Mouse (Mus musculus): ENCODE data around the gene Mipep. TPM values are rescaled to one million over a fixed set of nuclear protein-coding genes. Genes with fewer than 3 reads are reported as not detected.

Gene Mipep
- polyA plus RNA-seq, 1 experiment from 2014 or later, result 18.8 TPM

GRCm38 (mm10) chr14:60763746-60764145 lies 20.6 kb upstream of the Mipep start:
- ATAC-seq (ENCODE audit: insufficient read depth, low FRiP score), result no peak
- WGBS, result 83% methylated on average over 5 of the region's 5 CpGs
- 0 out of 2 replicates have a peak, but pooled peaks cover 5% of the 10 kb centered on the region for H3K36me3 ChIP-seq (ENCODE audit: control insufficient read depth, insufficient read depth, low read length)
- H3K9me3 ChIP-seq (replicated peaks; ENCODE audit: control insufficient read depth, low read length), result no peaks in the 10 kb centered on the region
- no peak overlapping the region for H3K9ac ChIP-seq (ENCODE audit: low read length)
- H3K27ac ChIP-seq (ENCODE audit: low read length), result no peak overlapping the region
- H3K27me3 ChIP-seq (ENCODE audit: control insufficient read depth, insufficient read depth, low read length), result no peaks in the 10 kb centered on the region
- H3K4me2 ChIP-seq (ENCODE audit: low read depth, low read length), result no peak overlapping the region
- no peak overlapping the region for H3K4me3 ChIP-seq (replicated peaks; ENCODE audit: low read length)
- 0 out of 2 replicates have a peak, but pooled peaks cover 3% of the 10 kb centered on the region for H3K4me1 ChIP-seq (ENCODE audit: control insufficient read depth, insufficient read depth, low read length)

- no peaks in the 10 kb centered on the region for H3K27me3 ChIP-seq (ENCODE audit: control insufficient read depth, insufficient read depth, low read length)
- WGBS, result 74% methylated on average over 4 of the region's 4 CpGs
- ATAC-seq (ENCODE audit: insufficient read depth, low FRiP score), result no peak
- no peak overlapping the region for H3K4me3 ChIP-seq (replicated peaks; ENCODE audit: low read length)
- H3K9ac ChIP-seq (ENCODE audit: low read length), result no peak overlapping the region
- H3K27ac ChIP-seq (ENCODE audit: low read length), result no peak overlapping the region
- no peak overlapping the region for H3K4me2 ChIP-seq (ENCODE audit: low read depth, low read length)
- H3K9me3 ChIP-seq (replicated peaks; ENCODE audit: control insufficient read depth, low read length), result no peaks in the 10 kb centered on the region
- 0 out of 2 replicates have a peak, but pooled peaks cover 3% of the 10 kb centered on the region for H3K4me1 ChIP-seq (ENCODE audit: control insufficient read depth, insufficient read depth, low read length)
- H3K36me3 ChIP-seq (ENCODE audit: control insufficient read depth, insufficient read depth, low read length), result 0 out of 2 replicates have a peak, but pooled peaks cover 5% of the 10 kb centered on the region
Observed at GRCm38 (mm10) chr14:60764526-60764925, 19.8 kb upstream of the Mipep start.

GRCm38 (mm10) chr14:60765025-60765424 lies 19.3 kb upstream of the Mipep start:
- no peak for ATAC-seq (ENCODE audit: insufficient read depth, low FRiP score)

GRCm38 (mm10) chr14:60767884-60768283 lies 16.5 kb upstream of the Mipep start, which contains the start of gene C1qtnf9:
Gene C1qtnf9, plus strand, starts transcription at chr14:60768134.
- Histone ChIP-seq H3K9ac (ENCODE audit: low read length) (no peak within 1 kb of the TSS), H3K27me3 (ENCODE audit: control insufficient read depth, insufficient read depth, low read length) (no peaks in the 10 kb centered on the region), H3K27ac (ENCODE audit: low read length) (no peak within 1 kb of the TSS), H3K4me1 (ENCODE audit: control insufficient read depth, insufficient read depth, low read length) (no peaks in the 10 kb centered on the region), H3K36me3 (ENCODE audit: control insufficient read depth, insufficient read depth, low read length) (no peaks in the 10 kb centered on the region), H3K4me2 (ENCODE audit: low read depth, low read length) (no peak within 1 kb of the TSS), H3K9me3 (replicated peaks; ENCODE audit: control insufficient read depth, low read length) (no peaks in the 10 kb centered on the region), H3K4me3 (replicated peaks; ENCODE audit: low read length) (no peak within 1 kb of the TSS)
- ATAC-seq (ENCODE audit: insufficient read depth, low FRiP score), result no peak
- 68% methylated on average over 4 of the region's 4 CpGs for WGBS

More at GRCm38 (mm10) chr14:60765025-60765424, 19.3 kb upstream of the Mipep start:
- Histone ChIP-seq H3K27me3 (ENCODE audit: control insufficient read depth, insufficient read depth, low read length) (no peaks in the 10 kb centered on the region), H3K4me1 (ENCODE audit: control insufficient read depth, insufficient read depth, low read length) (0 out of 2 replicates have a peak, but pooled peaks cover 3% of the 10 kb centered on the region), H3K4me2 (ENCODE audit: low read depth, low read length) (no peak overlapping the region), H3K9me3 (replicated peaks; ENCODE audit: control insufficient read depth, low read length) (no peaks in the 10 kb centered on the region), H3K27ac (ENCODE audit: low read length) (0 out of 2 replicates have a peak overlapping the region, but pooled peaks have one; percentile 30), H3K9ac (ENCODE audit: low read length) (no peak overlapping the region), H3K4me3 (replicated peaks; ENCODE audit: low read length) (no peak overlapping the region), H3K36me3 (ENCODE audit: control insufficient read depth, insufficient read depth, low read length) (0 out of 2 replicates have a peak, but pooled peaks cover 5% of the 10 kb centered on the region)
- WGBS, result 58% methylated on average over 2 of the region's 2 CpGs

- WGBS, result 46% methylated on average over 6 of the region's 6 CpGs
- Histone ChIP-seq H3K9me3 (replicated peaks; ENCODE audit: control insufficient read depth, low read length) (no peaks in the 10 kb centered on the region), H3K9ac (ENCODE audit: low read length) (no peak overlapping the region), H3K36me3 (ENCODE audit: control insufficient read depth, insufficient read depth, low read length) (no peaks in the 10 kb centered on the region), H3K27ac (ENCODE audit: low read length) (no peak overlapping the region), H3K4me2 (ENCODE audit: low read depth, low read length) (no peak overlapping the region), H3K4me1 (ENCODE audit: control insufficient read depth, insufficient read depth, low read length) (no peaks in the 10 kb centered on the region), H3K4me3 (replicated peaks; ENCODE audit: low read length) (no peak overlapping the region), H3K27me3 (ENCODE audit: control insufficient read depth, insufficient read depth, low read length) (no peaks in the 10 kb centered on the region)
- no peak for ATAC-seq (ENCODE audit: insufficient read depth, low FRiP score)
Observed at GRCm38 (mm10) chr14:60769340-60769739, 15.0 kb upstream of the Mipep start.

- WGBS, result 71% methylated on average over 6 of the region's 6 CpGs
- Histone ChIP-seq H3K27me3 (ENCODE audit: control insufficient read depth, insufficient read depth, low read length) (no peaks in the 10 kb centered on the region), H3K4me2 (ENCODE audit: low read depth, low read length) (0 out of 2 replicates have a peak overlapping the region, but pooled peaks have one; percentile 56), H3K27ac (ENCODE audit: low read length) (no peak overlapping the region), H3K9ac (ENCODE audit: low read length) (no peak overlapping the region), H3K4me3 (replicated peaks; ENCODE audit: low read length) (no peak overlapping the region), H3K9me3 (replicated peaks; ENCODE audit: control insufficient read depth, low read length) (no peaks in the 10 kb centered on the region), H3K4me1 (ENCODE audit: control insufficient read depth, insufficient read depth, low read length) (no peaks in the 10 kb centered on the region), H3K36me3 (ENCODE audit: control insufficient read depth, insufficient read depth, low read length) (no peaks in the 10 kb centered on the region)
- ATAC-seq (ENCODE audit: insufficient read depth, low FRiP score), result no peak
Observed at GRCm38 (mm10) chr14:60770594-60770993, 13.8 kb upstream of the Mipep start.

GRCm38 (mm10) chr14:60771057-60771456 lies 13.3 kb upstream of the Mipep start:
- ATAC-seq (ENCODE audit: insufficient read depth, low FRiP score), result no peak
- H3K9ac ChIP-seq (ENCODE audit: low read length), result no peak overlapping the region
- H3K4me3 ChIP-seq (replicated peaks; ENCODE audit: low read length), result peak overlapping the region; percentile 44
- WGBS, result 4% methylated on average over 8 of the region's 8 CpGs
- no peaks in the 10 kb centered on the region for H3K36me3 ChIP-seq (ENCODE audit: control insufficient read depth, insufficient read depth, low read length)
- H3K4me2 ChIP-seq (ENCODE audit: low read depth, low read length), result peak overlapping the region; percentile 56
- H3K9me3 ChIP-seq (replicated peaks; ENCODE audit: control insufficient read depth, low read length), result no peaks in the 10 kb centered on the region
- no peak overlapping the region for H3K27ac ChIP-seq (ENCODE audit: low read length)
- no peaks in the 10 kb centered on the region for H3K4me1 ChIP-seq (ENCODE audit: control insufficient read depth, insufficient read depth, low read length)
- no peaks in the 10 kb centered on the region for H3K27me3 ChIP-seq (ENCODE audit: control insufficient read depth, insufficient read depth, low read length)

GRCm38 (mm10) chr14:60773476-60773875 lies 10.9 kb upstream of the Mipep start:
- Histone ChIP-seq H3K36me3 (ENCODE audit: control insufficient read depth, insufficient read depth, low read length) (no peaks in the 10 kb centered on the region), H3K27me3 (ENCODE audit: control insufficient read depth, insufficient read depth, low read length) (no peaks in the 10 kb centered on the region), H3K4me1 (ENCODE audit: control insufficient read depth, insufficient read depth, low read length) (no peaks in the 10 kb centered on the region), H3K4me2 (ENCODE audit: low read depth, low read length) (no peak overlapping the region), H3K9me3 (replicated peaks; ENCODE audit: control insufficient read depth, low read length) (no peaks in the 10 kb centered on the region), H3K9ac (ENCODE audit: low read length) (no peak overlapping the region), H3K27ac (ENCODE audit: low read length) (no peak overlapping the region), H3K4me3 (replicated peaks; ENCODE audit: low read length) (no peak overlapping the region)
- 83% methylated on average over 2 of the region's 2 CpGs for WGBS
- ATAC-seq (ENCODE audit: insufficient read depth, low FRiP score), result no peak

- no peaks in the 10 kb centered on the region for H3K27me3 ChIP-seq (ENCODE audit: control insufficient read depth, insufficient read depth, low read length)
- no peaks in the 10 kb centered on the region for H3K9me3 ChIP-seq (replicated peaks; ENCODE audit: control insufficient read depth, low read length)
- H3K9ac ChIP-seq (ENCODE audit: low read length), result no peak overlapping the region
- no peak for ATAC-seq (ENCODE audit: insufficient read depth, low FRiP score)
- H3K27ac ChIP-seq (ENCODE audit: low read length), result no peak overlapping the region
- WGBS, result 84% methylated on average over 8 of the region's 8 CpGs
- H3K4me3 ChIP-seq (replicated peaks; ENCODE audit: low read length), result no peak overlapping the region
- no peaks in the 10 kb centered on the region for H3K4me1 ChIP-seq (ENCODE audit: control insufficient read depth, insufficient read depth, low read length)
- no peak overlapping the region for H3K4me2 ChIP-seq (ENCODE audit: low read depth, low read length)
- no peaks in the 10 kb centered on the region for H3K36me3 ChIP-seq (ENCODE audit: control insufficient read depth, insufficient read depth, low read length)
Observed at GRCm38 (mm10) chr14:60776521-60776920, 7.9 kb upstream of the Mipep start.

Measured in stomach, embryonic 16.5 days (tissue).